Mouse (Mus musculus): ENCODE measurements around the gene Slc23a2. TPM values are rescaled to one million over a fixed set of nuclear protein-coding genes. Genes with fewer than 3 reads are reported as not detected.
A peak's percentile ranks its signal among the peaks of the same experiment; 100 is the strongest.

Slc23a2 gene
- polyA plus RNA-seq, 1 experiment from 2014 or later, result 8.9 TPM

- no peak for ATAC-seq
- no peak overlapping the region for H3K27ac ChIP-seq (ENCODE audit: low read depth, low read length)
- WGBS, result 77% methylated on average over 11 of the region's 11 CpGs
- H3K9me3 ChIP-seq (ENCODE audit: control insufficient read depth), result no peaks in the 10 kb centered on the region
- peaks cover 4% of the 10 kb centered on the region for H3K27me3 ChIP-seq (replicated peaks; ENCODE audit: control insufficient read depth, insufficient read depth, low read length)
- H3K4me2 ChIP-seq (replicated peaks; ENCODE audit: low read depth), result no peak overlapping the region
- no peak overlapping the region for H3K9ac ChIP-seq (ENCODE audit: low read depth, low read length)
- H3K4me3 ChIP-seq (ENCODE audit: low read depth, low read length), result no peak overlapping the region
- no peak for TF ChIP-seq CTCF (IDR thresholded peaks at IDR 0.05; ENCODE audit: low read depth)
- H3K36me3 ChIP-seq (ENCODE audit: control insufficient read depth, insufficient read depth), result no peaks in the 10 kb centered on the region
- no peaks in the 10 kb centered on the region for H3K4me1 ChIP-seq (replicated peaks; ENCODE audit: control insufficient read depth, insufficient read depth, low read length)
Observed at GRCm38 (mm10) chr2:132031364-132032095, 113.4 kb downstream of the Slc23a2 start.

DNA sequence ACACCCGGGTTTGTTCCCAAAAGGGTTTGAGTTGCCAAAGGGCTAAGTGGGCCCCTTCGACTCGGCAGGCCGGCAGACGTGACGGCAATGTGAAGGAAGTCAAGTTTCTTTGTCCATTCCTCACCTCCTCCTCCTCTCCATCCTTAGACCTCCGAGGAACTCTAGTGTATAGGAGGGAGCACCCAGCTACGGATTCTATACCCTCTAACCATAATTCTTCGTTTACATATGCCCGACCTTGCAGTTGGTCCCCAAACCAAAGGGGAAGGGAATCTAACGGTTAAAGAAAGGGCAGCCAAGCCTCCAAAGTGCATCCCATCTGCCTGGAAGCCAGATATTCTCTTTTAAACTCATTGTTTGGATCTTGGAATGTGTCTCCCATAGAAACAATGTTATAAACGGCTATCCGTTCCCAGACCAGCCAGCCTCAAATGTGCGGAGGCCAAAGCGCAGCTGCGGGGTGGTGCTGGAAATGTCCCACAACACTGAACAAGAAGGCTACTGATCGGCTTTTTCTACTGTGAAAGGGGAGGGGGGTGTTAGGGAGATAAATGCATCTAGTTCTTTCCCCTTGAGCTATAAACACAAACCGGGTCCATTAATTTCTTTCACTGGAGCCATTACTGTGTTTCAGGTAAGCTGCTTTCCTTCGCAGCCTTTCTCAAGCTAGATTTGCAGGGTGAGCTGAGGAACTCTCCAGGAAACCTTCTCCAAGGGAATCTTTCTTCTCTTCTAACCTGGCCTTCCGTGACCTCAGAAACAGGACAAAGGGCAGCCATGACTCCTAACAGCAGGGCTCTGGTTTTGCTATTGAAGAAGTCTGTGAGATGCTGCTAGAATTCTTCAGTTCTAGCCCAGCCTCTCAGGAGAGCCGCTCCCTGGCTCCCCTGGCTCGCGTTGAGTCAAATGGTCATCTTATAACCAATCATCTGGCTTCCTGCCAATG is 114.2 kb downstream of the Slc23a2 start:
- Histone ChIP-seq H3K4me2 (replicated peaks; ENCODE audit: low read depth) (peak overlapping the region; percentile 97), H3K9ac (ENCODE audit: low read depth, low read length) (no peak overlapping the region), H3K4me1 (replicated peaks; ENCODE audit: control insufficient read depth, insufficient read depth, low read length) (no peaks in the 10 kb centered on the region), H3K36me3 (ENCODE audit: control insufficient read depth, insufficient read depth) (no peaks in the 10 kb centered on the region), H3K27ac (ENCODE audit: low read depth, low read length) (peak overlapping the region; percentile 41; the same call in 1 of the 2 replicates), H3K27me3 (replicated peaks; ENCODE audit: control insufficient read depth, insufficient read depth, low read length) (peaks cover 4% of the 10 kb centered on the region), H3K4me3 (ENCODE audit: low read depth, low read length) (peak overlapping the region; percentile 59), H3K9me3 (ENCODE audit: control insufficient read depth) (no peaks in the 10 kb centered on the region)
- WGBS, result 23% methylated on average over 23 of the region's 23 CpGs
- no peak for ATAC-seq
- no peak for TF ChIP-seq CTCF (IDR thresholded peaks at IDR 0.05; ENCODE audit: low read depth)

DNA sequence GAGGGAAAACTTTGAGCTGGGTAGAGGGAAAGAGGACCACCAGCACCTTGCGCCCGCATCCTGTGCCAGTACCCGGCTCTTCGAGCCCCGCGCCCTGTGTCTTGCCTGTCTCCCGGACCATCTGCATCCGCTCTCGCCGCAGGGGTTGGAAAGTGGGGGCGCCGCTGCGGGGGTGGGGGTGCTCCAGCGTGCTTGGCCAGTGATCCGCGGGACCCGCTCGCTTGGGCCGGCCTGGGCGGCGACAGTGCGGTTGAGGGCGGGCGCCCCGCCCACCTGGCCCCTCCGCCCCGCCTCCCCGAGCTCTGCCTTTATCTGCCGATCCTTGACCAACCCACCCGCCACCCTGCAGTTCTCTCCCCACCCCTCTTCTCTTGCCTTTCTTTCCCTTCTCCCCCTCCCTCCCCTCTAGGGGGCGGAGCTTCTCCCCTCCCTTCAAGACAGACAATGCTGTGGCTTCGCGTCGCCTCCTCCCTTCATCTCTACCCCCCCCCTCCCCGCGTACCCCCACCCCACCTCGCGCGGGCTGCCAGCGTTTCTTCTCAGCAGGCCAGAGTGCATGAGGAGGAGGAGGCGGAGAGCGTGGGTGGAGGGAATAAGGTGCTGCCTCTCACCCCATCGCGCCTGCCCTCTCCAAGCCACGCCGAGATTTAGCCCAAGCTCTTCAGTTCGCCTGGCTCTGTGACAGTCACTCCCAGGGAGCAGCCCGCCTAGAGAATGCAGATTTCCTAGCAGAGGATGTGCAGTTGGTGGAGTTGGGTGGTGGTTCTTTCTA is 115.1 kb downstream of the Slc23a2 start, which contains the start of gene Rassf2:
Rassf2 (minus strand) TSS at position 613 of the 772 bp plus-strand sequence.
- H3K4me3 ChIP-seq (ENCODE audit: low read depth, low read length), result peak within 1 kb of the TSS; percentile 59
- H3K27me3 ChIP-seq (replicated peaks; ENCODE audit: control insufficient read depth, insufficient read depth, low read length), result peaks cover 4% of the 10 kb centered on the region
- peak; percentile 41 for TF ChIP-seq CTCF (IDR thresholded peaks at IDR 0.05; ENCODE audit: low read depth)
- peak within 1 kb of the TSS; percentile 97 for H3K4me2 ChIP-seq (replicated peaks; ENCODE audit: low read depth)
- H3K36me3 ChIP-seq (ENCODE audit: control insufficient read depth, insufficient read depth), result no peaks in the 10 kb centered on the region
- no peaks in the 10 kb centered on the region for H3K9me3 ChIP-seq (ENCODE audit: control insufficient read depth)
- H3K4me1 ChIP-seq (replicated peaks; ENCODE audit: control insufficient read depth, insufficient read depth, low read length), result no peaks in the 10 kb centered on the region
- peak; percentile 71 for ATAC-seq
- peak within 1 kb of the TSS; percentile 74 for H3K27ac ChIP-seq (ENCODE audit: low read depth, low read length)
- 0% methylated on average over 18 of the region's 48 CpGs for WGBS
- peak within 1 kb of the TSS; percentile 34; the same call in 1 of the 2 replicates for H3K9ac ChIP-seq (ENCODE audit: low read depth, low read length)

DNA sequence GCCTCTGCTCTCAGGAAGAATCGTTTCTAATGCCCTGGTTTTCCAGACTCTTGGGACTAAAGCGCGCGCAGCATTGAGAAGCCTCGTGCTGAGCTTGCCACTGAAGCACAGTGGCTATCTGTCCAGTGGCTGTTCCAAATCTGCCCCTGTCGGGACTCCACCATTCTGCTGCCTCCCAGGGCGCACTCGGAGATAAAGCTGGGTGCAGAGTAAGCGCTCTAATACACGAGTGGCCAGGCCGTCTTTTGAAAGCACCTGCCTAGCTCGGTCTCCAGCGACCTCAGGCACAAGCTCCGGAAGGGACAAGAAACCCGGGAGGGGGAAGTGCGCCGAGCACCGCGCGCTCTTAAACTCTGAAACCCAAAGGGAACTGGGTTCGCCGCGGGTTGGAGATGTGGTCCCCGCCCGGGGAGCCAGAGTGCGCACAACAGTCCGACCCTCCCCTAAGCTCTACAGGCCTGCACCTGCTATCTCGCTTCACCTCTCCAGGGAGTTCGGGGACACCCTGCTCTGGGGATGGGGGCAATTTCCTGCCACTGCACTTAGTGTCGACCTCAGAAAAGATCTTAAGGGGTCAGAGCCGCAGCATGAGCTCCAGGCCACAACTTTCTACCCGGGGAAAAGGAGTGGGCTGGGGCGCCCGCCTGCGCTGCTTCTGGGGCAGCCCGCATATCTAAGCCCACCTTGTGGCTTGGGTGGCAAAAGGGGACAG is 115.9 kb downstream of the Slc23a2 start:
- H3K27me3 ChIP-seq (replicated peaks; ENCODE audit: control insufficient read depth, insufficient read depth, low read length), result peaks cover 4% of the 10 kb centered on the region
- H3K9ac ChIP-seq (ENCODE audit: low read depth, low read length), result peak overlapping the region; percentile 34; the same call in 1 of the 2 replicates
- H3K4me3 ChIP-seq (ENCODE audit: low read depth, low read length), result peak overlapping the region; percentile 59
- no peaks in the 10 kb centered on the region for H3K36me3 ChIP-seq (ENCODE audit: control insufficient read depth, insufficient read depth)
- TF ChIP-seq CTCF (IDR thresholded peaks at IDR 0.05; ENCODE audit: low read depth), result no peak
- no peaks in the 10 kb centered on the region for H3K4me1 ChIP-seq (replicated peaks; ENCODE audit: control insufficient read depth, insufficient read depth, low read length)
- ATAC-seq, result no peak
- WGBS, result 2% methylated on average over 36 of the region's 36 CpGs
- peak overlapping the region; percentile 74 for H3K27ac ChIP-seq (ENCODE audit: low read depth, low read length)
- H3K9me3 ChIP-seq (ENCODE audit: control insufficient read depth), result no peaks in the 10 kb centered on the region
- peak overlapping the region; percentile 97 for H3K4me2 ChIP-seq (replicated peaks; ENCODE audit: low read depth)

DNA sequence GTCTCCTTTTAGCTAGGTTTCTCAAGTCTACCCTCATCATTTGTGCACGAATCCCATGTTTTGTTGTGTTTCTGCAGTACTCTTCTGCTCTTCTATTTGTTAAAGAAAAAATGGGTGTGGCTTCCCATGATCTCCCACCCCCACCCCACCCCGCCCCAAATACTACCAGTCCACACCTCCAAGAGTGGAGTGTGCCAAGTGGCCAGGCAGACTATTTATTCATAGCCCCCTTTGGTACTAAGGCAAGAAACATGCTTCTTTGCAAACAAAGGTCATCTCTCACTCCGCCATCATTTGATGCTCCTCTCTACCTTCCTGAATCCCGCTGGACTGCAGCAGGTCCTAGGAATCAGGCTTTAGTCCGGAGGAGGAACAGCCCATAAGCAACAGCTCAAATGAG is 116.8 kb downstream of the Slc23a2 start:
- Histone ChIP-seq H3K4me3 (ENCODE audit: low read depth, low read length) (peak overlapping the region; percentile 59; the same call in 1 of the 2 replicates), H3K36me3 (ENCODE audit: control insufficient read depth, insufficient read depth) (no peaks in the 10 kb centered on the region), H3K27me3 (replicated peaks; ENCODE audit: control insufficient read depth, insufficient read depth, low read length) (peaks cover 4% of the 10 kb centered on the region), H3K4me1 (replicated peaks; ENCODE audit: control insufficient read depth, insufficient read depth, low read length) (no peaks in the 10 kb centered on the region), H3K9me3 (ENCODE audit: control insufficient read depth) (no peaks in the 10 kb centered on the region), H3K4me2 (replicated peaks; ENCODE audit: low read depth) (peak overlapping the region; percentile 97; the same call in 1 of the 2 replicates), H3K27ac (ENCODE audit: low read depth, low read length) (no peak overlapping the region), H3K9ac (ENCODE audit: low read depth, low read length) (no peak overlapping the region)
- ATAC-seq, result no peak
- no peak for TF ChIP-seq CTCF (IDR thresholded peaks at IDR 0.05; ENCODE audit: low read depth)
- WGBS, result 58% methylated on average over 5 of the region's 5 CpGs
